Mouse (Mus musculus) lung, embryonic 15.5 days (tissue): ENCODE data around the gene Kdm4a. TPM values are rescaled to one million over a fixed set of nuclear protein-coding genes. Genes with fewer than 3 reads are reported as not detected.

Experiments
- ATAC-seq: fragments of 200-750 bp; cut with Nextera tagmentation; 2 replicates; pipeline ENCODE4 v1.8.0; 2017; ENCODE audit warnings: moderate number of reproducible peaks, borderline replicate concordance; ENCODE audit not compliant: low FRiP score, low TSS enrichment; ENCODE audit errors: extremely low read depth
- H3K27ac ChIP-seq: fragments of 300-500 bp; sonication (generic); 2 replicates; pipeline ENCODE4 v1.5.1; 2015; ENCODE audit warnings: moderate library complexity, mild to moderate bottlenecking, inconsistent platforms
- H3K27me3 ChIP-seq: fragments of 300-500 bp; sonication (generic); 2 replicates; pipeline ENCODE4 v1.6.1; 2015; ENCODE audit warnings: inconsistent platforms
- H3K36me3 ChIP-seq: fragments of 300-500 bp; sonication (generic); 2 replicates; pipeline ENCODE4 v1.6.1; 2015; ENCODE audit warnings: inconsistent platforms
- H3K4me1 ChIP-seq: fragments of 300-500 bp; sonication (generic); 2 replicates; pipeline ENCODE4 v1.6.1; 2015; ENCODE audit warnings: inconsistent platforms
- H3K4me2 ChIP-seq: fragments of 300-500 bp; sonication (generic); 2 replicates; pipeline ENCODE4 v1.6.1; 2015; ENCODE audit warnings: inconsistent platforms, mild to moderate bottlenecking, moderate library complexity
- H3K4me3 ChIP-seq: fragments of 300-500 bp; sonication (generic); 2 replicates; pipeline ENCODE4 v1.5.1; 2015; ENCODE audit warnings: mild to moderate bottlenecking, inconsistent platforms
- H3K9ac ChIP-seq: fragments of 300-500 bp; sonication (generic); 2 replicates; pipeline ENCODE4 v1.6.1; 2015; ENCODE audit warnings: inconsistent platforms
- H3K9me3 ChIP-seq: fragments of 300-500 bp; sonication (generic); 2 replicates; pipeline ENCODE4 v1.6.1; 2016; ENCODE audit warnings: inconsistent platforms
- WGBS: fragments of 180-500 bp; shearing (Covaris S2); methylation state at CpG from one replicate; pipeline ENCODE4 v1.1.7; 2015; 5-methylcytosine and 5-hydroxymethylcytosine counted together
- polyA plus RNA-seq: library from polyadenylated mRNA; unstranded; fragments of >200 nt; fragmentation: Nextera tagmentation; extraction: Ambion mirVana; gene quantifications from 2 replicates; pipeline ENCODE4 v1.2.1, GENCODE M21; 2015

The Kdm4a gene
- polyA plus RNA-seq, 1 experiment from 2014 or later, result 39.3 TPM

DNA sequence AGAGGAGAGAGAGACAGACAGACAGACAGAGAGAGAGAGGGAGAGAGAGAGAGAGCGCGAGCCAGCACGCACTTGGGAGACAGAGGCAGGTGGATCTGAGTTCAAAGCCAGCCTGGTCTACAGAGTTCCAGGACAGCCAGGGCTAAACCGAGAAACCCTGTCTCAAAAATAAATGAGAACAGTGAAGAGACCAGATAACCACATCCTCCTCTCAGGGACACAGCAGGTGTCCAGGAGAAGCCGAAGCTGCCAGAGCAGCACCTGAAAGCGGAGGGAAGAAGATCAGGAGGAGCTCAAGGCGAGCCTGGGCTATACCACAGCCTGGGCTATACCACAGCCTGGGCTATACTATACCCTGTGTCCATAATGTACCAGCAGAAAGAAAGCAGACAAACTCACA is 29.0 kb downstream of the Kdm4a start:
- Histone ChIP-seq H3K9me3 (no peaks in the 10 kb centered on the region), H3K4me3 (no peak overlapping the region), H3K27ac (no peak overlapping the region), H3K27me3 (no peaks in the 10 kb centered on the region), H3K4me2 (no peak overlapping the region), H3K9ac (no peak overlapping the region), H3K4me1 (no peaks in the 10 kb centered on the region), H3K36me3 (peaks cover 97% of the 10 kb centered on the region)
- ATAC-seq, result no peak
- WGBS, result 91% methylated on average over 7 of the region's 7 CpGs

- no peak overlapping the region for H3K4me2 ChIP-seq
- H3K36me3 ChIP-seq, result peaks cover 97% of the 10 kb centered on the region
- no peaks in the 10 kb centered on the region for H3K27me3 ChIP-seq
- no peak overlapping the region for H3K9ac ChIP-seq
- 79% methylated on average over 14 of the region's 14 CpGs for WGBS
- no peak overlapping the region for H3K4me3 ChIP-seq
- no peaks in the 10 kb centered on the region for H3K4me1 ChIP-seq
- no peaks in the 10 kb centered on the region for H3K9me3 ChIP-seq
- ATAC-seq, result no peak
- H3K27ac ChIP-seq, result no peak overlapping the region
These were observed 29.7 kb downstream of the Kdm4a start for GRCm38 (mm10) chr4:118149956-118150680.

DNA sequence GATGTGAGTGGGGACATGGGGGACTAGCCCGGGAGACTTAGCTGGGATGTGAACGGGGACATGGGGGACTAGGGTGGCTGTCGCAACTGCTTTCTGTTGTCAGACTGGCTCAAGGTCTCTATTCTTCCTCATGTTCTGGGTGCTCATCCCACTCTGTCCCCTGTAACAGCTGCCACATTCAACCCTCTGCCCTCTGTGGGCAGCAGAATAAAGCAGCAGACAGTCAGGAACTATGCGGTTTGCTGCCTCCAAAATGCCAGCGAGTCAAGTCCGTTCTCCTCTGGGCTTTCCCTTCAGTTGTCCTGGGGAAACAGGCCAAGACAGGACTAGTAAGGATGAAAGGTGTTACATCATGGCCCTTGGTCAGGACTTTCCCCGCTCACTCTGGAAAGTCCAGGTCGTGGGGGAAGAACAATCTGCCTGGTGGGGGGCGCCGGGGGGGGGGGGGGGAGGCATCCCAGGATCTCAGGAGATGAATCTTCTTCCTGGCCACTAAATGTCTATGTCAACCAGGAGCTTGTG is 30.7 kb downstream of the Kdm4a start:
- H3K36me3 ChIP-seq, result peaks cover 97% of the 10 kb centered on the region
- WGBS, result 85% methylated on average over 10 of the region's 10 CpGs
- ATAC-seq, result no peak
- H3K9me3 ChIP-seq, result no peaks in the 10 kb centered on the region
- H3K27me3 ChIP-seq, result no peaks in the 10 kb centered on the region
- no peak overlapping the region for H3K27ac ChIP-seq
- H3K4me3 ChIP-seq, result no peak overlapping the region
- H3K4me1 ChIP-seq, result no peaks in the 10 kb centered on the region
- H3K4me2 ChIP-seq, result no peak overlapping the region
- no peak overlapping the region for H3K9ac ChIP-seq

DNA sequence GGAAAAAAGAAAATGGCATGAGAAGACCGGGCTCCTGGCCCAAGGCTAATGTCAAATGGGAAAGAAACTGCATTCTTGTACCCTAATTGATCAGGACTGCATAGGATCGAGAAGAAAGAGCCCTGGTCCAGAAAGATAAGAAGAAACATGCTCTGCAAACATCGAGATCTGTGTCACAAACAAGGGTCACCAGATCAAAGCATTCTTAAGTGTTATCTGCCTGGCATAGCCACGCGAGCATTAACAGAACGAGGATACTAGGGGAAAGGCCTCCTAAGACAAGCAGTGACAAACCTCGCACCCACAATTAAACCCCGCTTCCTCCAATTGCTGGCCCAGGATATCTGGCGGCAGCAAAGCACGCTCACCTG is 31.5 kb downstream of the Kdm4a start:
- H3K36me3 ChIP-seq, result peaks cover 98% of the 10 kb centered on the region
- no peaks in the 10 kb centered on the region for H3K4me1 ChIP-seq
- ATAC-seq, result no peak
- 64% methylated on average over 10 of the region's 10 CpGs for WGBS
- H3K9me3 ChIP-seq, result no peaks in the 10 kb centered on the region
- H3K9ac ChIP-seq, result no peak overlapping the region
- no peak overlapping the region for H3K4me2 ChIP-seq
- H3K4me3 ChIP-seq, result no peak overlapping the region
- no peaks in the 10 kb centered on the region for H3K27me3 ChIP-seq
- H3K27ac ChIP-seq, result no peak overlapping the region

DNA sequence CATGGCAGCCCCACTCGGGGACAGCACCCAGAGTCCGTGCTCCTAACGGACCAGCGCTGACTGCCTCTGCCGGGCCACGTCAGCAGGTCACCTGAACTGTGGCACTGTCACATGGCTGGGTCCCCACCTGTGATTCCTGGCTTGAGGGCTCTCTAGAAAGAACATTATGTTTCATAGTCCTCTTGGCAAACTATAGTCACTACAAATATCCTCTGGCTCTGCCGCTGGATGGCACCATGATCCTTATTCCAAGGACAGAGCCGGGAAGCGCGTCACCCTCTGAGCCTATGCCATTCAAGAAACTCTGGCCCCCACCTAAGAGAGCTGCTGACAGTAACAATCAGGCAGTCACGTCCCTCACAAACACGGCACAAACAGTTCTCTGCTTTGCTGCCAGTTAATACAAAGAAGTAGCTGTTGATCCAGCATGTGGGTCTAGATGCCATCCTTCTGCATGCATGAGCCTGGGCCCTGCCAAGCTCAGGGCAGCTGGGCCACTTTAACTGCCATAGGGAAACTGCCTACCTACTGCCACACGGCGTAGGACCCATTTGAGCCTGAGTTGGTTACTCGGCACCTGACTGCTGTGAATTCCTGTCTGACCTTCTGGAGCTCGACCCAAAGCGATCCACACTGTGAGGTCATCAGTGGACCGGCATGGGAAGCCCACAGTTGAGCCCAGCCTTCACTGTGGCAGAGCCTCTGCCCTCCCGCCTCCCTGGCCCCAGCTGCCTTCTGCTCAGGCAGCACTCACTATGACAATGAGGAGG is 32.1 kb downstream of the Kdm4a start:
- H3K36me3 ChIP-seq, result peaks cover 98% of the 10 kb centered on the region
- no peak overlapping the region for H3K4me2 ChIP-seq
- no peak overlapping the region for H3K27ac ChIP-seq
- no peaks in the 10 kb centered on the region for H3K9me3 ChIP-seq
- no peak overlapping the region for H3K4me3 ChIP-seq
- no peaks in the 10 kb centered on the region for H3K4me1 ChIP-seq
- WGBS, result 86% methylated on average over 19 of the region's 19 CpGs
- H3K9ac ChIP-seq, result no peak overlapping the region
- no peak for ATAC-seq
- H3K27me3 ChIP-seq, result no peaks in the 10 kb centered on the region

GRCm38 (mm10) chr4:118147090-118147489 is 32.8 kb downstream of the Kdm4a start:
- Histone ChIP-seq H3K9me3 (no peaks in the 10 kb centered on the region), H3K27me3 (no peaks in the 10 kb centered on the region), H3K36me3 (peaks cover 98% of the 10 kb centered on the region), H3K4me1 (no peaks in the 10 kb centered on the region), H3K27ac (no peak overlapping the region), H3K4me3 (no peak overlapping the region), H3K4me2 (no peak overlapping the region), H3K9ac (no peak overlapping the region)
- ATAC-seq, result no peak
- 88% methylated on average over 10 of the region's 10 CpGs for WGBS

DNA sequence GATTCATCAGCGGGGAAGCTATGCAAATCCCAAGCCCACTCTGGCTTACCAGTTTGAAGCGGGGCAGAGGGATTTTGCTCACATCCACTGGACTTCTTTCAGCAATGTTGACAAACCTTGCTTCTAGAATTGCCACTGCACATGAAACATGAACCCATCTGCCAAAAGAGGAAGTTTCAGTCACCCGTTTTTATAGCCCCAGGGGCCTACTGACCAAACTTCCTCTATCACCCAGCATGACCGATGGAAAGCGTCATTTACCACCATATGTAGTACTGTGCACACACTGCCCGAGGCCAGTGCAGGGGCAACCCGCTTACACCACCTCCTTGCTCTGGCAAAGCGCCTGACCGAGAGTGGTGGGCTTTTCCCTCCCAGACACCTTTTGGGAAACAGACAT is 35.5 kb downstream of the Kdm4a start:
- 88% methylated on average over 9 of the region's 9 CpGs for WGBS

GRCm38 (mm10) chr4:118143679-118144078 is 36.2 kb downstream of the Kdm4a start:
- Histone ChIP-seq H3K27me3 (no peaks in the 10 kb centered on the region), H3K36me3 (peaks cover 96% of the 10 kb centered on the region), H3K9ac (no peak overlapping the region), H3K4me3 (no peak overlapping the region), H3K4me2 (no peak overlapping the region), H3K4me1 (no peaks in the 10 kb centered on the region), H3K27ac (no peak overlapping the region), H3K9me3 (no peaks in the 10 kb centered on the region)
- no peak for ATAC-seq
- WGBS, result 89% methylated on average over 7 of the region's 7 CpGs

More for the DNA sequence above, 35.5 kb downstream of the Kdm4a start:
- H3K4me1 ChIP-seq, result no peaks in the 10 kb centered on the region
- H3K9me3 ChIP-seq, result no peaks in the 10 kb centered on the region
- H3K27ac ChIP-seq, result no peak overlapping the region
- H3K4me3 ChIP-seq, result no peak overlapping the region
- H3K4me2 ChIP-seq, result no peak overlapping the region
- no peak overlapping the region for H3K9ac ChIP-seq
- H3K27me3 ChIP-seq, result no peaks in the 10 kb centered on the region
- ATAC-seq, result no peak
- peaks cover 96% of the 10 kb centered on the region for H3K36me3 ChIP-seq

DNA sequence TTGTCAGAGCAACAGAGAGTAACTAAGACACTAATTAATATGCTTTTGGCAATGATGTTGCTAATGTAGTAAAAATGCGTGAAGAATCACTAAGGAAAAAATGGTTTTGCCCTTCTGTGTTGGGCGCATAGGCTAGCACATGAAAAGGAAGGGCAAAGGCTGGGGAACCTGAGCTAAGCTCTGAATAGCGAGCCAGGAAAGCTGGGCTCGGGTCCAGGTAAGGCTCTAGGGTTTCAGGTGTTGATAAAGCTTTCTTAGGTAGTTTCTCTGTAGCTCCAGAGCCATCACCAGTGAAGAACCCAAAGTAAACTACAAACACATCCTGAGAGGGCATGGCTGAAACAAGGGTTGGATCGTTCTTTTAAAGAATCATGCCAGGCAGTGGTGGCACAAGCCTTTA is 38.3 kb downstream of the Kdm4a start:
- WGBS, result 91% methylated on average over 5 of the region's 5 CpGs
- no peak for ATAC-seq

GRCm38 (mm10) chr4:118138891-118139290 is 41.0 kb downstream of the Kdm4a start:
- H3K36me3 ChIP-seq, result peaks cover 76% of the 10 kb centered on the region
- no peak for ATAC-seq
- H3K27ac ChIP-seq, result no peak overlapping the region
- H3K9ac ChIP-seq, result no peak overlapping the region
- no peaks in the 10 kb centered on the region for H3K27me3 ChIP-seq
- peaks cover 7% of the 10 kb centered on the region for H3K4me1 ChIP-seq
- no peaks in the 10 kb centered on the region for H3K9me3 ChIP-seq
- 47% methylated on average over 5 of the region's 5 CpGs for WGBS
- no peak overlapping the region for H3K4me3 ChIP-seq
- H3K4me2 ChIP-seq, result no peak overlapping the region

More for the DNA sequence above, 38.3 kb downstream of the Kdm4a start:
- no peaks in the 10 kb centered on the region for H3K27me3 ChIP-seq
- no peaks in the 10 kb centered on the region for H3K4me1 ChIP-seq
- no peaks in the 10 kb centered on the region for H3K9me3 ChIP-seq
- H3K9ac ChIP-seq, result no peak overlapping the region
- H3K4me2 ChIP-seq, result no peak overlapping the region
- H3K4me3 ChIP-seq, result no peak overlapping the region
- peaks cover 97% of the 10 kb centered on the region for H3K36me3 ChIP-seq
- no peak overlapping the region for H3K27ac ChIP-seq

GRCm38 (mm10) chr4:118137857-118138256 is 42.0 kb downstream of the Kdm4a start:
- Histone ChIP-seq H3K27me3 (no peaks in the 10 kb centered on the region), H3K36me3 (peaks cover 66% of the 10 kb centered on the region), H3K9me3 (no peaks in the 10 kb centered on the region), H3K4me1 (peaks cover 13% of the 10 kb centered on the region), H3K4me3 (no peak overlapping the region), H3K27ac (no peak overlapping the region), H3K9ac (no peak overlapping the region), H3K4me2 (no peak overlapping the region)
- WGBS, result 75% methylated on average over 16 of the region's 16 CpGs
- no peak for ATAC-seq

DNA sequence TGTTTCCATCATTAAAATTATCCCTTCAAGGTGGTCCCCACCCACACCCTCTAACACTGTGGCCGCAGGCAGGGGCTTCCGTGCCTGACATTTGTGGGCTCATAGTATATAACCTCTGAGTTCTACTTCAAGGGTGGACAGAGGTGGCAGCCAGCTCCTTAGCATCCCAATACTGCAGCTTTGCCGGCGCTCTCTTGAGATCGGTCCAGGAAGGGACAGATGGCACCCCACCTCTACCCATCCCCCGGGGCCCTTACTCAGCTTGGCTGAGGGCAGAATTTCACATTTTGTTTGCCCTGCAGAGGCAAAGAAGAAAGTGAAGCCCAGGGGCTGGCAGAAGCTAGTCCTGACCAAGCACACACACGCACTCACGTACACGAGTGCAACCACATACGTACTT is 42.5 kb downstream of the Kdm4a start:
- no peak overlapping the region for H3K4me2 ChIP-seq
- H3K27ac ChIP-seq, result no peak overlapping the region
- no peak overlapping the region for H3K4me3 ChIP-seq
- WGBS, result 91% methylated on average over 10 of the region's 10 CpGs
- no peak for ATAC-seq
- H3K27me3 ChIP-seq, result no peaks in the 10 kb centered on the region
- H3K9ac ChIP-seq, result no peak overlapping the region
- peaks cover 13% of the 10 kb centered on the region for H3K4me1 ChIP-seq
- no peaks in the 10 kb centered on the region for H3K9me3 ChIP-seq
- H3K36me3 ChIP-seq, result peaks cover 60% of the 10 kb centered on the region
